Mouse (Mus musculus) ES-Bruce4 (cell line): ENCODE results near the gene Slc16a13.

Source experiments
- CTCF ChIP-seq: IDR thresholded peaks from one replicate; pipeline ENCODE4 v1.8.1; 2011; ENCODE audit warnings: low read depth, low read length
- EP300 ChIP-seq: IDR thresholded peaks from 2 replicates; pipeline ENCODE4 v1.6.1; 2011; ENCODE audit warnings: low read depth, low read length; ENCODE audit not compliant: insufficient read depth

GRCm38 (mm10) chr11:70229260-70230010 is 8.6 kb upstream of the Slc16a13 start, which contains the start of gene Bcl6b:
- TF ChIP-seq CTCF: no peak
- no peak for TF ChIP-seq EP300
